Mouse (Mus musculus) erythroblast, embryonic 14.5 days (primary cell): Measurements from ENCODE around the gene Tekt4. TPM values are rescaled to one million over a fixed set of nuclear protein-coding genes. Genes with fewer than 3 reads are reported as not detected.

Experiments
- H3K27me3 ChIP-seq: 2 replicates; pipeline ENCODE4 v1.6.1; 2012; ENCODE audit warnings: inconsistent platforms; ENCODE audit not compliant: control insufficient read depth
- H3K36me3 ChIP-seq: 2 replicates; pipeline ENCODE4 v1.6.1; 2012; ENCODE audit warnings: mild to moderate bottlenecking, inconsistent platforms; ENCODE audit not compliant: control insufficient read depth
- H3K4me1 ChIP-seq: 2 replicates; pipeline ENCODE4 v1.6.1; 2012; ENCODE audit warnings: inconsistent platforms; ENCODE audit not compliant: control insufficient read depth
- H3K4me3 ChIP-seq: replicated peaks from 2 replicates; pipeline ENCODE3; 2012; ENCODE audit warnings: moderate library complexity, mild to moderate bottlenecking, inconsistent platforms
- H3K9me3 ChIP-seq: 2 replicates; pipeline ENCODE4 v1.6.1; 2012; ENCODE audit warnings: low read length, inconsistent platforms, mixed read lengths; ENCODE audit not compliant: control insufficient read depth
- GATA1 ChIP-seq: IDR thresholded peaks from 2 replicates; pipeline ENCODE4 v1.6.1; 2012; ENCODE audit warnings: low read length, inconsistent platforms, mixed read lengths
- TAL1 ChIP-seq: IDR thresholded peaks from 3 replicates; pipeline ENCODE4 v1.6.1; 2012; ENCODE audit warnings: low read length, inconsistent platforms, mixed read lengths
- polyA plus RNA-seq: library from polyadenylated mRNA; stranded (reverse); fragments of >175 nt; gene quantifications from 2 replicates; pipeline ENCODE4 v1.2.3, GENCODE M21; 2012

Tekt4 gene
- not detected in 2 replicates for polyA plus RNA-seq

DNA sequence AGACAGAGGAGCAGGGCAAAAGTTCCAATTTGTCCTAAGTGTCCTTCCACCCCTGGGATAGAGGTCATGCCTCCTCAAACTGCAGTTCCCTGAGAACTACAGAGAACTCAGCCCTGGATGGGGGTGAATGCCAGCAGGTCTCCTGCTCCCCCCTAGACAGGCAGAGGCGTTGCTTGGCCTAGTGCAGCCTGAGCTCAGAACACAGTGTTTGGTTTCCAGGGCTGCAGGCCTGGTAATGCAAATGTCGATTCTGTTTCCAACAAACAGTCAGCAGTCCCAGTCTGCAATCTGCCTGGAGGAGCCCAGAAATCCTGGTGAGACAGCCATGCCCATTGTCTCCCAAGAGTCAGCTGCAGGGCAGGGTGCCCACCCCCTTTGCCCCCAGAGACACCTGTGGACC is at the start of gene Tekt4:
Gene Tekt4 (plus strand): TSS at position 344 of the 400 bp plus-strand sequence.
- H3K9me3 ChIP-seq, result no peaks in the 10 kb centered on the region
- no peaks in the 10 kb centered on the region for H3K4me1 ChIP-seq
- H3K27me3 ChIP-seq, result no peaks in the 10 kb centered on the region
- no peak within 1 kb of the TSS for H3K4me3 ChIP-seq
- TF ChIP-seq TAL1, result no peak
- TF ChIP-seq GATA1, result no peak
- H3K36me3 ChIP-seq, result no peaks in the 10 kb centered on the region

DNA sequence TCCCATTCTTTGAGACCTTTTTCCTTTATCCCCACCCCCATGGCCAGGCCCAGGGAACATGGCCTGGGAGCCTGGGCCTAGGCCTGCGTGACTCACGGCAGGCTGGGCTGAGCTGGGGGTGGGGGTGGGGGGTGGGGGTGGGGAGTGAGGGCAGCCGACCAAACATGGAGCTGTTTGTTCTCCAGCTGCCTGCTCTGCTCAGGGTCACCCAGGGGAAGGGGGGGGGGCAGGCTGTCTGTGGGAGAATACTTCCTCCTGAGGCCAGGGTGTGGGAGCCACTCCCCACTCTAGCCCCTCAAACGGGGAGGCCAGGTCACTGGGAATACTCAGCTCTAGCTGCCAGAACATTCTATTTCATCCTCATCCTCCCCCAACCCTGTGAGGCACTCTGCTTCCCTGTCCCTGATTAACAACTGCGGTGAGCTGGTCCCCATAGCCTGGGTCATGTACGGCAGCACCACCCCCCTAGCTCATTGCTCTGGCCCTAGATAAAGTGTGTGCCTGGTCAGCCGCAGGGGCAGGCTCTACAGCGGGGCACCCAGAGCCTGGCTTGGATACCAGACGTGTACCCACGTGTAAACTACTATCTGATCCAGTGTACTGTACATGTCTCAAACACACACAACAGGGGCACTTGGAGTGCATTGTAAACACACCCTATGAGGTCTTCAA is 49.1 kb upstream of the Tekt4 start:
- H3K36me3 ChIP-seq, result no peaks in the 10 kb centered on the region
- H3K4me1 ChIP-seq, result no peaks in the 10 kb centered on the region
- H3K4me3 ChIP-seq, result no peak overlapping the region
- TF ChIP-seq TAL1 (no peak), GATA1 (no peak)
- no peaks in the 10 kb centered on the region for H3K27me3 ChIP-seq
- H3K9me3 ChIP-seq, result no peaks in the 10 kb centered on the region

DNA sequence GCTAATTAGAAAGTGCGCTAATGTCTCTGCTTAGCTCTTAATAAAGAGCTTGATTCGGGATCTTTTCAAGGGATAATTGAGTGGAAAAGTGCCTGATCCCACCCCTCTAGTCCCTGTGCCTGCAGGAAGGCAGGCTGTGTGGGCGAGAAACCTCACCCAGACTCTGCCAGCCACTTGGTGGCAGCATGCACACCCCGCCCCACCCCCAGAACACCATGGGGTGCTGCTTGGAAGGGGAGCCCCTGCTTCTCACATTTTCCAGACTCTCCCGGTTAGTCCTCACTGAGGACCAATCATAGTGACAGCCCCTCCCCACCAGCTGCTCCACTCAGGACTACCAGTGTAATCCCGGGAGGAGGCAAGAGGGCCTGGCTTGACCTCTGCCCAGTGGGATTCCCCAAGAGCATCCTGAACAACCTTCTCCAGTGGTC is 48.4 kb upstream of the Tekt4 start:
- Histone ChIP-seq H3K4me1 (no peaks in the 10 kb centered on the region), H3K4me3 (no peak overlapping the region), H3K9me3 (no peaks in the 10 kb centered on the region), H3K36me3 (no peaks in the 10 kb centered on the region), H3K27me3 (no peaks in the 10 kb centered on the region)
- TF ChIP-seq GATA1, result no peak
- no peak for TF ChIP-seq TAL1

DNA sequence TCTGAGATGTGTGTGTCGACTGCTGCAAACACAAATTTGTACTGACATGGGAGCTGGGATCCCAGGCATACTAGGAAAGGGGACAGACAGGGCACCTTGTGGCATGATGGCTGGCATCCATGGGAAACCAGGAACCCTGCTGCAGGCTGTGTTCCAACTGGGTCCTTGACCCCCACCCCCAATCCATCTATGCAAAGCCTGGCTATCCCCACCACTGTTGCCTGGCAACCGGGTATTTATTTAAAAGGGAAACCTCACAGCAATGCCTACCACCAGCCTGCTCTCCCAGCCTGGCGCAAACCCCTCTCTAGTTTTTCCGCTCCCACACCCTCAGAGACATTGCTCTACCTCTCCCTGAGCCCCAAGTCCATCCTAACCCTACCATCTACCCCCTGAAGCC is 47.1 kb upstream of the Tekt4 start:
- TF ChIP-seq GATA1 (no peak), TAL1 (no peak)
- Histone ChIP-seq H3K4me3 (no peak overlapping the region), H3K27me3 (no peaks in the 10 kb centered on the region), H3K9me3 (no peaks in the 10 kb centered on the region), H3K4me1 (no peaks in the 10 kb centered on the region), H3K36me3 (no peaks in the 10 kb centered on the region)

- Histone ChIP-seq H3K36me3 (no peaks in the 10 kb centered on the region), H3K9me3 (no peaks in the 10 kb centered on the region), H3K4me3 (no peak overlapping the region), H3K27me3 (no peaks in the 10 kb centered on the region), H3K4me1 (no peaks in the 10 kb centered on the region)
- TF ChIP-seq GATA1 (no peak), TAL1 (no peak)
Observed at GRCm38 (mm10) chr17:25408302-25408999, 46.0 kb upstream of the Tekt4 start.

GRCm38 (mm10) chr17:25409621-25410020 is 44.8 kb upstream of the Tekt4 start:
- TF ChIP-seq GATA1 (no peak), TAL1 (no peak)
- Histone ChIP-seq H3K4me1 (no peaks in the 10 kb centered on the region), H3K9me3 (no peaks in the 10 kb centered on the region), H3K36me3 (no peaks in the 10 kb centered on the region), H3K27me3 (no peaks in the 10 kb centered on the region), H3K4me3 (no peak overlapping the region)

DNA sequence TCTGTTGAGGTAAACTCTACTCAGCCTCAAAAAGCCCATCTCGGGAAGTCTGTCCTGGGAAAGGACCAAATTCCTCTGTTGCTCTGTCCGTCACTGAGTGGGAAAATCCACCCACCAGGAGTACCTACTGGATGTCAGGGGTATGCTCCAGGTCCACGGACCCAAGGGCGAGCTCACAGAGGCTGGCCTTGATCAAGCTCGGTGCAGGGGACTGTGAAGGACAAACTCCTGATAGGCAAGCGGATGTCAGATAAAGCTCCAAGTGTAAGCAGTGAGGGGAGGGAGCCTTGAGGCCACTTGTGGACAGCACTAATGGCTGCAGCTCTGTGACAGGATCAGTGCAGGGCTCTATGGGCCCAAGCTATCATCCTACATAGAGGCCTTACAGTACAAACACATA is 44.2 kb upstream of the Tekt4 start:
- Histone ChIP-seq H3K4me3 (no peak overlapping the region), H3K27me3 (no peaks in the 10 kb centered on the region), H3K9me3 (no peaks in the 10 kb centered on the region), H3K36me3 (no peaks in the 10 kb centered on the region), H3K4me1 (no peaks in the 10 kb centered on the region)
- TF ChIP-seq GATA1 (no peak), TAL1 (no peak)

DNA sequence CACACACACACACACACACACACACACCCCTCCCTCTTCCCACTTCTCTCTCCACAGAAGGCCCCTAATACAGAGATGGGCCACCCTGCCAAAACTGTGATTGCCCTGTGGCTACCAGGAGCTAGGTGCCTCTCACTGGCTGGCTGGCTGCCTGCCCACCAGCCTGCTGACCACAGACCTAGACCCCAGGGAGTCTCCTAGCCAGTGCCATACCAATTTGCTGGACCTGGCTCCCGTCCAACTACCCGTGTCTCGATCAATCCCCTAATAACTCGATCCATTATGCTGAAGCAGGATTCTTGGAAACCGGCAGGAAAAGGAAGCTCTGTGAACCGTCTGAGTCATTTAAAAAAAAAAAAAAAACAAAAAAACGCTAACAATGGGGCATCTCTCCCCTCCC is 43.6 kb upstream of the Tekt4 start:
- no peak overlapping the region for H3K4me3 ChIP-seq
- H3K4me1 ChIP-seq, result no peaks in the 10 kb centered on the region
- H3K36me3 ChIP-seq, result no peaks in the 10 kb centered on the region
- no peaks in the 10 kb centered on the region for H3K27me3 ChIP-seq
- TF ChIP-seq TAL1, result no peak
- TF ChIP-seq GATA1, result no peak
- H3K9me3 ChIP-seq, result no peaks in the 10 kb centered on the region

GRCm38 (mm10) chr17:25411251-25411650 is 43.2 kb upstream of the Tekt4 start:
- Histone ChIP-seq H3K36me3 (no peaks in the 10 kb centered on the region), H3K4me1 (no peaks in the 10 kb centered on the region), H3K27me3 (no peaks in the 10 kb centered on the region), H3K4me3 (no peak overlapping the region), H3K9me3 (no peaks in the 10 kb centered on the region)
- TF ChIP-seq TAL1 (no peak), GATA1 (no peak)

- H3K27me3 ChIP-seq, result no peaks in the 10 kb centered on the region
Observed at GRCm38 (mm10) chr17:25414209-25414608, 40.2 kb upstream of the Tekt4 start.

More at GRCm38 (mm10) chr17:25414209-25414608, 40.2 kb upstream of the Tekt4 start:
- no peaks in the 10 kb centered on the region for H3K36me3 ChIP-seq
- TF ChIP-seq GATA1, result no peak
- no peak for TF ChIP-seq TAL1
- H3K9me3 ChIP-seq, result no peaks in the 10 kb centered on the region
- no peaks in the 10 kb centered on the region; the same call in 1 of the 2 replicates for H3K4me1 ChIP-seq
- H3K4me3 ChIP-seq, result no peak overlapping the region
